Mouse (Mus musculus) olfactory bulb, adult 2 months (tissue): ENCODE results near the gene Wdr5b. TPM values are rescaled to one million over a fixed set of nuclear protein-coding genes. Genes with fewer than 3 reads are reported as not detected.
"Not testable (repeated sequence)": the region's sequence is repeated elsewhere in the genome, so short reads cannot be mapped to it uniquely, and the experiment has no call there.

Experiments used
- H3K27ac ChIP-seq: fragments of 200-500 bp; 2 replicates; pipeline ENCODE4 v1.5.1; 2012; ENCODE audit warnings: low read depth, low read length; ENCODE audit not compliant: insufficient read depth
- H3K4me1 ChIP-seq: fragments of 200-500 bp; 2 replicates; pipeline ENCODE4 v1.6.1; 2012; ENCODE audit warnings: low read length; ENCODE audit not compliant: control insufficient read depth, insufficient read depth
- H3K4me3 ChIP-seq: fragments of 200-500 bp; 2 replicates; pipeline ENCODE4 v1.5.1; 2012; ENCODE audit warnings: mild to moderate bottlenecking, low read depth, low read length, moderate library complexity; ENCODE audit not compliant: insufficient read depth
- CTCF ChIP-seq: fragments of 200-500 bp; IDR thresholded peaks from 2 replicates; pipeline ENCODE4 v1.5.1; 2012; ENCODE audit warnings: low read depth, mild to moderate bottlenecking, low read length, moderate library complexity; ENCODE audit not compliant: insufficient read depth
- POLR2A ChIP-seq: fragments of 200-500 bp; IDR thresholded peaks from 2 replicates; pipeline ENCODE4 v1.6.1; 2012; ENCODE audit warnings: mild to moderate bottlenecking, low read depth, low read length, moderate library complexity; ENCODE audit not compliant: insufficient read depth
- WGBS: fragments of 180-500 bp; shearing (Covaris S2); methylation state at CpG from one replicate; pipeline ENCODE4 v1.1.7; 2018; 5-methylcytosine and 5-hydroxymethylcytosine counted together
- polyA plus RNA-seq: library from polyadenylated mRNA; stranded (reverse); fragments of >200 nt; gene quantifications from 2 replicates; pipeline ENCODE4 v1.2.4, GENCODE M21; 2012; ENCODE audit warnings: low replicate concordance; ENCODE audit not compliant: missing spikeins, insufficient read depth, insufficient read length

Wdr5b gene
- not detected in 2 replicates for polyA plus RNA-seq

DNA sequence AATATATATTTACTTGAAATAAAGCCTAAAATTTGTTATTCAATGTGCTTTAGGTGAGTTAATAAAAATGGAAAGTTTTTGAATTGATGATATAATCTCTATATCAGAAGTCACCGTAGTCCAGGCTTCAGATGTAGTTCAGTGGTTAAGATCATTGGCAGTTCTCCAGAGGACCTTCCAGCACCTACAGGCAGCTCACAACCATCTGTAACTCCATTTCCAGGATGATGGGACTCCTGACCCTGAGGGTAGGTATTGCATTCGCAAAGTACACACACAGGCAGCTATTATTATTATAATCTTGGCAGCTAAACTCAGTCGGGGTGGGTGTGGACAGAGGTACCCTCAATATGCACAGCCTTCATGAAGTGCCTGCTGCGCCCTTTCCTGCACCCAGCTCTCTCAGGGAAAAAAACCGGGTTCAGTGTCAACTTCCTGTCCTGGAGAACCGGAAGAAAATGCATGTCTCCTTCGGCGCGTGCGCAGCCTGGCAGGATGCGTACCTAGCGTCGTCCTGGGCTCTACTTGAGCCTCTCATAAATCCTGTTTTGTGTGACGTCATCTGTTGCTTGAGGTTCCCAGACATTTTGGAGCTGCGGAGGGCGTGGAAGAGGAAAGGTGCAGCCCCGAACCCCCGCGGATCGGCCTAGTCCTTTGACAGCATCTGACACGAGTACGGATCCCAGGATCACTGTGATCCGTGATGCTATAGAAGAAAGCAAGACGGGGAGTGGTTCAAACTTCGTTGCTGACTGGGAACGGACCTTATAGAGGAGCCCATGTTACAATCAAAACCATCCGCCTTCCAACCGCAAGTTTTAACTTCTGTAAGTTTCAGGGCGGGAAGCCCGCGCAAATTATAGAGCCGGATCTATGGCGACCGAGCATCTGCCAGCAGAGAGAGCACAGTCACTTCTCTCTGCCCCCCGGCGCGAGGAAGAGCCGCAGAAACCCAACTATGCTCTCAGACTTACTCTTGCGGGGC lies at the start of gene Wdr5b:
Gene Wdr5b (plus strand): TSS at position 551 of the 985 bp plus-strand sequence.
- WGBS, result 2% methylated on average over 39 of the region's 39 CpGs
- TF ChIP-seq CTCF (no peak), POLR2A (peak; percentile 32; the same call in 1 of the 2 replicates)
- peak within 1 kb of the TSS; percentile 78 for H3K27ac ChIP-seq
- H3K4me1 ChIP-seq, result no peaks in the 10 kb centered on the region
- H3K4me3 ChIP-seq, result peak within 1 kb of the TSS; percentile 62

DNA sequence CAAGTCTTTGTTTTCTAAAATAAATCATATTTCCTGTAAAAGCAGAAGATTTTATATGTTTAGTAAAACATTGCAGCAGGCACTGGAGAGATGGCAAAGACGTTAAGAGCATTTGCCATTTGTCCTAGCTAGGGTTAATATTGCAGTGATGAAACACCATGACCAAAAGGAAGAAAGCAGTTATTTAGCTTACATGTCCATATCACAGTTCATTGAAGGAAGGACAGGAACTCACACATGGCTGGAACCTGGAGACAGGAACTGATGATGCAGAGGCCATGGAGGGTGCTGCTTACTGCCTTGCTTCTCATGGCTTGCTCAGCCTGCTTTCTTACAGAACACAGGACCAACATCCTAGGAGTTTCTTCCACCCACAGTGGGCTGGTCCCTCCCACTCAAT lies 48.6 kb upstream of the Wdr5b start:
- no peak overlapping the region for H3K27ac ChIP-seq
- H3K4me1 ChIP-seq, result peaks cover 2% of the 10 kb centered on the region; the same call in 1 of the 2 replicates
- TF ChIP-seq CTCF (no peak), POLR2A (no peak)
- no peak overlapping the region for H3K4me3 ChIP-seq
- 53% methylated on average over 1 of the region's 1 CpGs for WGBS

GRCm38 (mm10) chr16:35993316-35993715 lies 47.7 kb upstream of the Wdr5b start:
- Histone ChIP-seq H3K4me1 (peaks cover 2% of the 10 kb centered on the region; the same call in 1 of the 2 replicates), H3K27ac (no peak overlapping the region), H3K4me3 (no peak overlapping the region)
- TF ChIP-seq POLR2A, result no peak
- WGBS, result 33% methylated on average over 3 of the region's 3 CpGs

DNA sequence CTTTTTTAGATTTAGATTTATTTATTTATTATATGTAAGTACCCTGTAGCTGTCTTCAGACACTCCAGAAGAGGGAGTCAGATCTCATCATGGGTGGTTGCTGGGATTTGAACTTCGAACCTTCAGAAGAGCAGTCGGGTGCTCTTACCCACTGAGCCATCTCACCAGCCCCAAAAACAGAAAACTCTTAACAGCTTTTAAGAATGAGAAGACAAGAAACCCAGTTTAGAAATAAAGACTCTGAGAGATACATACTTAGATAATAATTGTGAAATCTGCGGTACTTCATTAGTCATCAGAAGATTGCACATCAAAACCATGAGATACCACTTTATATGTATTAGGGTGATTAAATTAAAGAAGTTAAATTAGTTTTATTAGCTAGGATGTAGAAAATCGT lies 42.1 kb upstream of the Wdr5b start:
- H3K27ac ChIP-seq, H3K4me3 ChIP-seq, H3K4me1 ChIP-seq: not testable (repeated sequence)
- WGBS, result 92% methylated on average over 4 of the region's 4 CpGs

GRCm38 (mm10) chr16:36008396-36008795 lies 32.6 kb upstream of the Wdr5b start:
- no peaks in the 10 kb centered on the region for H3K4me1 ChIP-seq
- H3K27ac ChIP-seq, result no peak overlapping the region
- TF ChIP-seq POLR2A (no peak), CTCF (no peak)
- 89% methylated on average over 3 of the region's 3 CpGs for WGBS
- H3K4me3 ChIP-seq, result no peak overlapping the region

GRCm38 (mm10) chr16:36016335-36016734 lies 24.7 kb upstream of the Wdr5b start:
- TF ChIP-seq CTCF (no peak), POLR2A (no peak)
- no peak overlapping the region for H3K4me3 ChIP-seq
- H3K4me1 ChIP-seq, result no peaks in the 10 kb centered on the region
- H3K27ac ChIP-seq, result no peak overlapping the region
- WGBS, result 96% methylated on average over 1 of the region's 1 CpGs

DNA sequence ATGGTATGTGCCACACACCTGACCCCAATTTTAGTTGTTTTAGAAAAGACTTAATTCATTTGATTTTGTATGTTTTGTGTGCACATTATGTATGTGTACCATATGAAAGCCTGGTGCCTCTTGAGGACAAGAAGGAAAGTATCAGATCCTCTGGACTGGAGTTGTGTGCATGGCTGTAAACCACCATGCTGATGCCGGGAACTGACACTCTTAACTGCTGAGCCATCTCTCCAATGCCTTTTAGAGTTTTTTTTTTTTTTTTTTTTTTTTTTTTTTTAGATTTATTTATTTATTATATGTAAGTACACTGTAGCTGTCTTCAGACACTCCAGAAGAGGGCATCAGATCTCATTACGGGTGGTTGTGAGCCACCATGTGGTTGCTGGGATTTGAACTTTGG lies 12.9 kb upstream of the Wdr5b start:
- 92% methylated on average over 1 of the region's 2 CpGs for WGBS
- not testable (repeated sequence) for H3K4me1 ChIP-seq

DNA sequence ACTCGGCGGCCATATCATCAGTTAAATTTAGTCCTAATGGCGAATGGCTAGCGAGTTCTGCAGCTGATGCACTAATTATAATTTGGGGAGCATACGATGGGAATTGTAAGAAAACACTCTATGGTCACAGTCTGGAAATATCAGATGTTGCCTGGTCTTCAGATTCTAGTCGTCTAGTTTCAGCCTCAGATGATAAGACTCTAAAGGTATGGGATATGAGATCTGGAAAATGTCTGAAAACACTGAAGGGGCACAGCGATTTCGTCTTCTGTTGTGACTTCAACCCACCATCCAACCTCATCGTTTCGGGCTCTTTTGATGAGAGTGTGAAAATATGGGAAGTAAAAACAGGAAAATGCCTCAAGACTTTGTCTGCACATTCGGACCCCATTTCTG lies 633 bp downstream of the Wdr5b start:
- no peaks in the 10 kb centered on the region for H3K4me1 ChIP-seq
- TF ChIP-seq CTCF (no peak), POLR2A (no peak)
- H3K4me3 ChIP-seq, result peak overlapping the region; percentile 62
- 20% methylated on average over 11 of the region's 11 CpGs for WGBS
- peak overlapping the region; percentile 78 for H3K27ac ChIP-seq

More for the DNA sequence above, 12.9 kb upstream of the Wdr5b start:
- H3K4me3 ChIP-seq, H3K27ac ChIP-seq: not testable (repeated sequence)

GRCm38 (mm10) chr16:36043073-36043472 lies 2.1 kb downstream of the Wdr5b start:
- H3K27ac ChIP-seq, result no peak overlapping the region
- H3K4me3 ChIP-seq, result no peak overlapping the region
- WGBS, result 88% methylated on average over 10 of the region's 10 CpGs
- TF ChIP-seq CTCF, result no peak
- TF ChIP-seq POLR2A, result no peak
- H3K4me1 ChIP-seq, result no peaks in the 10 kb centered on the region

- H3K4me3 ChIP-seq, result no peak overlapping the region
- H3K27ac ChIP-seq, result no peak overlapping the region
- TF ChIP-seq POLR2A (no peak), CTCF (no peak)
- WGBS, result 83% methylated on average over 4 of the region's 4 CpGs
- H3K4me1 ChIP-seq, result no peaks in the 10 kb centered on the region
These were observed 3.0 kb downstream of the Wdr5b start for GRCm38 (mm10) chr16:36043964-36044363.
